Mouse (Mus musculus): Measurements from ENCODE around the gene Plekhh2. TPM values are rescaled to one million over a fixed set of nuclear protein-coding genes. Genes with fewer than 3 reads are reported as not detected.

The Plekhh2 gene
- polyA plus RNA-seq, 1 experiment = 0.66 TPM

GRCm38 (mm10) chr17:84581740-84582414, 70.2 kb downstream of the Plekhh2 start:
- Histone ChIP-seq H3K4me1 (replicated peaks; ENCODE audit: control insufficient read depth, insufficient read depth, low read length) (no peaks in the 10 kb centered on the region), H3K27me3 (ENCODE audit: control insufficient read depth, insufficient read depth, low read length) (no peaks in the 10 kb centered on the region), H3K36me3 (ENCODE audit: control insufficient read depth, insufficient read depth, low read length) (no peaks in the 10 kb centered on the region), H3K27ac (ENCODE audit: control insufficient read depth, insufficient read depth, low read length) (no peak overlapping the region), H3K4me3 (ENCODE audit: control insufficient read depth, insufficient read depth, low read length) (no peak overlapping the region)
- WGBS = 64% methylated on average over 8 of the region's 8 CpGs
- no peak for DNase-seq
- TF ChIP-seq CTCF (IDR thresholded peaks at IDR 0.05; ENCODE audit: borderline replicate concordance, control insufficient read depth, extremely low read depth, insufficient read depth, low read length, poor library complexity) = no peak
- no peak for TF ChIP-seq POLR2A (IDR thresholded peaks at IDR 0.05; ENCODE audit: control insufficient read depth, extremely low read depth, insufficient read depth, low read length, poor library complexity)

- H3K27me3 ChIP-seq (ENCODE audit: control insufficient read depth, insufficient read depth, low read length) = no peaks in the 10 kb centered on the region
- TF ChIP-seq POLR2A (IDR thresholded peaks at IDR 0.05; ENCODE audit: control insufficient read depth, extremely low read depth, insufficient read depth, low read length, poor library complexity) (no peak), CTCF (IDR thresholded peaks at IDR 0.05; ENCODE audit: borderline replicate concordance, control insufficient read depth, extremely low read depth, insufficient read depth, low read length, poor library complexity) (no peak)
- no peak overlapping the region for H3K4me3 ChIP-seq (ENCODE audit: control insufficient read depth, insufficient read depth, low read length)
- 94% methylated on average over 9 of the region's 9 CpGs for WGBS
- H3K36me3 ChIP-seq (ENCODE audit: control insufficient read depth, insufficient read depth, low read length) = no peaks in the 10 kb centered on the region
- no peak for DNase-seq
- H3K4me1 ChIP-seq (replicated peaks; ENCODE audit: control insufficient read depth, insufficient read depth, low read length) = no peaks in the 10 kb centered on the region
- H3K27ac ChIP-seq (ENCODE audit: control insufficient read depth, insufficient read depth, low read length) = no peak overlapping the region
Measured at GRCm38 (mm10) chr17:84584107-84584506, 72.4 kb downstream of the Plekhh2 start.

GRCm38 (mm10) chr17:84585104-84585503, 73.4 kb downstream of the Plekhh2 start:
- 80% methylated on average over 8 of the region's 8 CpGs for whole genome bisulfite sequencing
- no peak for TF ChIP-seq CTCF (IDR thresholded peaks at IDR 0.05; ENCODE audit: borderline replicate concordance, control insufficient read depth, extremely low read depth, insufficient read depth, low read length, poor library complexity)
- no peak for TF ChIP-seq POLR2A (IDR thresholded peaks at IDR 0.05; ENCODE audit: control insufficient read depth, extremely low read depth, insufficient read depth, low read length, poor library complexity)
- Histone ChIP-seq H3K36me3 (ENCODE audit: control insufficient read depth, insufficient read depth, low read length) (no peaks in the 10 kb centered on the region), H3K4me1 (replicated peaks; ENCODE audit: control insufficient read depth, insufficient read depth, low read length) (no peaks in the 10 kb centered on the region), H3K27ac (ENCODE audit: control insufficient read depth, insufficient read depth, low read length) (no peak overlapping the region), H3K4me3 (ENCODE audit: control insufficient read depth, insufficient read depth, low read length) (no peak overlapping the region), H3K27me3 (ENCODE audit: control insufficient read depth, insufficient read depth, low read length) (no peaks in the 10 kb centered on the region)
- no peak for DNase-seq

- TF ChIP-seq POLR2A (IDR thresholded peaks at IDR 0.05; ENCODE audit: control insufficient read depth, extremely low read depth, insufficient read depth, low read length, poor library complexity) = no peak
- TF ChIP-seq CTCF (IDR thresholded peaks at IDR 0.05; ENCODE audit: borderline replicate concordance, control insufficient read depth, extremely low read depth, insufficient read depth, low read length, poor library complexity) = no peak
- Histone ChIP-seq H3K36me3 (ENCODE audit: control insufficient read depth, insufficient read depth, low read length) (no peaks in the 10 kb centered on the region), H3K4me3 (ENCODE audit: control insufficient read depth, insufficient read depth, low read length) (no peak overlapping the region), H3K27ac (ENCODE audit: control insufficient read depth, insufficient read depth, low read length) (no peak overlapping the region), H3K27me3 (ENCODE audit: control insufficient read depth, insufficient read depth, low read length) (no peaks in the 10 kb centered on the region), H3K4me1 (replicated peaks; ENCODE audit: control insufficient read depth, insufficient read depth, low read length) (no peaks in the 10 kb centered on the region)
- DNase-seq = no peak
- 97% methylated on average over 7 of the region's 7 CpGs for WGBS
Measured at GRCm38 (mm10) chr17:84590065-84590464, 78.4 kb downstream of the Plekhh2 start.

GRCm38 (mm10) chr17:84591431-84592150, 79.9 kb downstream of the Plekhh2 start:
- H3K27ac ChIP-seq (ENCODE audit: control insufficient read depth, insufficient read depth, low read length) = no peak overlapping the region
- no peaks in the 10 kb centered on the region for H3K27me3 ChIP-seq (ENCODE audit: control insufficient read depth, insufficient read depth, low read length)
- no peak for TF ChIP-seq CTCF (IDR thresholded peaks at IDR 0.05; ENCODE audit: borderline replicate concordance, control insufficient read depth, extremely low read depth, insufficient read depth, low read length, poor library complexity)
- TF ChIP-seq POLR2A (IDR thresholded peaks at IDR 0.05; ENCODE audit: control insufficient read depth, extremely low read depth, insufficient read depth, low read length, poor library complexity) = no peak
- no peak for DNase-seq
- WGBS = 95% methylated on average over 16 of the region's 16 CpGs
- no peak overlapping the region for H3K4me3 ChIP-seq (ENCODE audit: control insufficient read depth, insufficient read depth, low read length)
- no peaks in the 10 kb centered on the region for H3K4me1 ChIP-seq (replicated peaks; ENCODE audit: control insufficient read depth, insufficient read depth, low read length)
- H3K36me3 ChIP-seq (ENCODE audit: control insufficient read depth, insufficient read depth, low read length) = no peaks in the 10 kb centered on the region

- 68% methylated on average over 10 of the region's 10 CpGs for WGBS
- Histone ChIP-seq H3K27me3 (ENCODE audit: control insufficient read depth, insufficient read depth, low read length) (no peaks in the 10 kb centered on the region), H3K4me3 (ENCODE audit: control insufficient read depth, insufficient read depth, low read length) (no peak overlapping the region), H3K4me1 (replicated peaks; ENCODE audit: control insufficient read depth, insufficient read depth, low read length) (no peaks in the 10 kb centered on the region), H3K27ac (ENCODE audit: control insufficient read depth, insufficient read depth, low read length) (no peak overlapping the region), H3K36me3 (ENCODE audit: control insufficient read depth, insufficient read depth, low read length) (no peaks in the 10 kb centered on the region)
- no peak for TF ChIP-seq CTCF (IDR thresholded peaks at IDR 0.05; ENCODE audit: borderline replicate concordance, control insufficient read depth, extremely low read depth, insufficient read depth, low read length, poor library complexity)
- no peak for TF ChIP-seq POLR2A (IDR thresholded peaks at IDR 0.05; ENCODE audit: control insufficient read depth, extremely low read depth, insufficient read depth, low read length, poor library complexity)
- DNase-seq = no peak
Measured at GRCm38 (mm10) chr17:84596015-84596441, 84.3 kb downstream of the Plekhh2 start.

All from thymus, adult 2 months (tissue).